Mouse (Mus musculus): ENCODE measurements around the gene Jak1.

GRCm38 (mm10) chr4:101155541-101155940 lies 109.5 kb downstream of the Jak1 start:
- TF ChIP-seq CTCF (IDR thresholded peaks at IDR 0.05; ENCODE audit: insufficient read depth, low read length) (no peak), POLR2A (IDR thresholded peaks at IDR 0.05; ENCODE audit: borderline replicate concordance, extremely low read depth, low read depth, low read length) (no peak)

Measured in lung, adult 2 months (tissue).